Mouse (Mus musculus) neural tube, embryonic 15.5 days (tissue): ENCODE results near the gene Gm49416. TPM values are rescaled to one million over a fixed set of nuclear protein-coding genes. Genes with fewer than 3 reads are reported as not detected.

Source experiments
- ATAC-seq: fragments of 200-750 bp; cut with Nextera tagmentation; 2 replicates; pipeline ENCODE4 v1.8.0; 2017; ENCODE audit warnings: mild to moderate bottlenecking, moderate TSS enrichment, moderate library complexity; ENCODE audit not compliant: low FRiP score
- H3K27ac ChIP-seq: fragments of 300-500 bp; sonication (generic); replicated peaks from 2 replicates; pipeline ENCODE4 v1.5.1; 2015; ENCODE audit warnings: mild to moderate bottlenecking, inconsistent platforms
- H3K27me3 ChIP-seq: fragments of 300-500 bp; sonication (generic); replicated peaks from 2 replicates; pipeline ENCODE4 v1.6.1; 2015; ENCODE audit warnings: inconsistent platforms
- H3K36me3 ChIP-seq: fragments of 300-500 bp; sonication (generic); 2 replicates; pipeline ENCODE4 v1.6.1; 2015; ENCODE audit warnings: inconsistent platforms
- H3K4me1 ChIP-seq: fragments of 300-500 bp; sonication (generic); 2 replicates; pipeline ENCODE4 v1.6.1; 2015; ENCODE audit warnings: inconsistent platforms
- H3K4me2 ChIP-seq: fragments of 300-500 bp; sonication (generic); 2 replicates; pipeline ENCODE4 v1.6.1; 2015; ENCODE audit warnings: inconsistent platforms, mild to moderate bottlenecking, moderate library complexity
- H3K4me3 ChIP-seq: fragments of 300-500 bp; sonication (generic); replicated peaks from 2 replicates; pipeline ENCODE4 v1.5.1; 2015; ENCODE audit warnings: mild to moderate bottlenecking, inconsistent platforms
- H3K9ac ChIP-seq: fragments of 300-500 bp; sonication (generic); replicated peaks from 2 replicates; pipeline ENCODE4 v1.6.1; 2015; ENCODE audit warnings: mild to moderate bottlenecking, inconsistent platforms
- H3K9me3 ChIP-seq: fragments of 300-500 bp; sonication (generic); replicated peaks from 2 replicates; pipeline ENCODE4 v1.6.1; 2016; ENCODE audit warnings: inconsistent platforms
- WGBS: fragments of 180-500 bp; shearing (Covaris S2); methylation state at CpG from one replicate; pipeline ENCODE4 v1.1.7; 2015; ENCODE audit warnings: mixed read lengths; 5-methylcytosine and 5-hydroxymethylcytosine counted together
- polyA plus RNA-seq: library from polyadenylated mRNA; unstranded; fragments of >200 nt; fragmentation: Nextera tagmentation; extraction: Ambion mirVana; gene quantifications from 2 replicates; pipeline ENCODE4 v1.2.1, GENCODE M21; 2015

Gm49416 gene
- polyA plus RNA-seq, 1 experiment from 2014 or later, result 0.45 TPM

DNA sequence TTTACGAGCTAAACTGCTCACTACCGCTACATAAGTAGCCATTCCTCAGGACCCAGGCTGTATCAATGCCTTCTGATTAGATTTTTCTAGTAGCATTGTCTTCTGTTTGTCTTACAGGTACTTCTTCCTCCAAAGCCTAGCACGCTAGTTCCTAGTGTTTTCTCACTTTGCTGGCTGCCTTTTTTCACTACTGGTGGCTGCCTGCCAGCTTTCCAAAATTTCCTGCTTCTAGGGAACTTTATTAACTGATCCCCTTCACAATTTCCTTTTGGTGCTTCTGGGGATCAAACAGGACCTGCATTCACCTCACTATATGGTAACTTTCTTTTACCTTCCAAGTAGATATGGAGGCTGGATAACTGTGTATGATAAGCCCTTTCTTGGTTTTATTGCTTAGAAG lies 10.4 kb downstream of the Gm49416 start:
- Histone ChIP-seq H3K27ac (no peak overlapping the region), H3K9me3 (no peaks in the 10 kb centered on the region), H3K36me3 (peaks cover 33% of the 10 kb centered on the region), H3K9ac (peak overlapping the region; percentile 83), H3K4me1 (peaks cover 42% of the 10 kb centered on the region), H3K27me3 (no peaks in the 10 kb centered on the region), H3K4me3 (peak overlapping the region; percentile 64), H3K4me2 (peak overlapping the region; percentile 75)
- WGBS, result 55% methylated on average over 3 of the region's 3 CpGs
- ATAC-seq, result no peak

DNA sequence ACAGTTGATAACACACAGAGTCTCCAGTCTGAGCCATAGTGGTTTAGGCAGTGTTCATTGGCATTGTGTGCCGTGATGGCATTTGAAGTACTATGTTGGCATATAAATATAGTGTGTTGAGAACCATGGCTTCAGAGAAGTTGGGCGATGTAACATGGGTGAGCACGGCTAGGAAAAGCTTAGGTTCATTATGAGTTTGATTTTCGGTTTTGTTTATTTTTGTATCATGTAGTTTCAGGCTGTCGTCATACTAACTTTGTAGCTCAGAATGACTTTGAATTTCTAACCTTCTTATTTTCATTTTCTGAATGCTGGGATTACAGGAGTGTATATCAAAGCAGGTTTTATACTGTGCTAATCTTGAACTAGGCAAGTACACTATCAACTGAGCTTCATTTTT lies 14.7 kb downstream of the Gm49416 start:
- Histone ChIP-seq H3K36me3 (peaks cover 59% of the 10 kb centered on the region), H3K4me2 (no peak overlapping the region), H3K4me3 (no peak overlapping the region), H3K4me1 (peaks cover 20% of the 10 kb centered on the region), H3K27ac (no peak overlapping the region), H3K9me3 (no peaks in the 10 kb centered on the region), H3K9ac (no peak overlapping the region), H3K27me3 (no peaks in the 10 kb centered on the region)
- WGBS, result 94% methylated on average over 5 of the region's 5 CpGs
- ATAC-seq, result no peak

DNA sequence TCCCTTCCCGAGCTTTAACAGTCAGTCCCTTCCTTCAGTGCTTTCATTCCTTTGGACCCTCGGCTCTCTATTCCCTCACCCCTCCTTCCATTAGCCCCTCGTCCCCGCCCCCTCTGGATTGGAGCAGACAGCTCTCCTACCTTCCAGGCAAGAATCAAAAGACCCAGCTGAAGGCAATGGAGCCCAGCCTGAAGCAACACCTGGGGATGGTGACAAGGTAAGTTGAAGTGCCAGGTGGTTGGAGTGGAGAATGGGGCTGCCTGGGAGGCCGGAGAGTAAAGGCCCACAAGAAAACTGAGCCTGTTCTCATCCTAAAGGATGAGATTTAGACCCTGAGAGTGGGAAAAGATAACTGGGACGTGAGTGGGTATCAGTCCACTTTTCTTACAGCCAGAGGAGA lies 19.8 kb downstream of the Gm49416 start:
- no peaks in the 10 kb centered on the region for H3K9me3 ChIP-seq
- no peaks in the 10 kb centered on the region for H3K4me1 ChIP-seq
- H3K9ac ChIP-seq, result no peak overlapping the region
- no peak overlapping the region for H3K27ac ChIP-seq
- no peak overlapping the region for H3K4me2 ChIP-seq
- no peak overlapping the region for H3K4me3 ChIP-seq
- 89% methylated on average over 6 of the region's 6 CpGs for WGBS
- no peaks in the 10 kb centered on the region for H3K27me3 ChIP-seq
- peaks cover 94% of the 10 kb centered on the region for H3K36me3 ChIP-seq
- no peak for ATAC-seq

DNA sequence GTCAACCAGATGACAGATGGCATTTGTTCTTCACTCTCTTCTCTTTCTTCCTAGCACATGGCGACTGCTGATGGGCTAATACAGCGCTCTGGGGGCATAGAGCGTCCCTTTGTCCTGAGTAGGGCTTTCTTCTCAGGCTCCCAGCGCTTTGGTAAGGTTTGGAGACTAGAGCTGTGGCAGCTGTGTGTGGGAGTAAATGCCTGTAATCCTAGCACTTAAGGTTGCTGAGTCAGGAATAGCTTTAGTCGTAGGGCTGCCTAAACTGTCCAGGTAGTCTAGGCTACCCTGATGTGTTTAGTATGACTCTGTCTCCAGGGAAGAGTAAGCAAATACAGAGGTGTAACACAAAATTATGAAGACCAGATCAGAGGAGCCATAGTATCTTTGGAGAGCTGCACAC lies 23.1 kb downstream of the Gm49416 start:
- no peak overlapping the region for H3K4me2 ChIP-seq
- H3K27ac ChIP-seq, result no peak overlapping the region
- ATAC-seq, result no peak
- no peaks in the 10 kb centered on the region for H3K9me3 ChIP-seq
- WGBS, result 87% methylated on average over 5 of the region's 5 CpGs
- H3K4me3 ChIP-seq, result no peak overlapping the region
- H3K27me3 ChIP-seq, result no peaks in the 10 kb centered on the region
- peaks cover 99% of the 10 kb centered on the region for H3K36me3 ChIP-seq
- no peaks in the 10 kb centered on the region for H3K4me1 ChIP-seq
- no peak overlapping the region for H3K9ac ChIP-seq

DNA sequence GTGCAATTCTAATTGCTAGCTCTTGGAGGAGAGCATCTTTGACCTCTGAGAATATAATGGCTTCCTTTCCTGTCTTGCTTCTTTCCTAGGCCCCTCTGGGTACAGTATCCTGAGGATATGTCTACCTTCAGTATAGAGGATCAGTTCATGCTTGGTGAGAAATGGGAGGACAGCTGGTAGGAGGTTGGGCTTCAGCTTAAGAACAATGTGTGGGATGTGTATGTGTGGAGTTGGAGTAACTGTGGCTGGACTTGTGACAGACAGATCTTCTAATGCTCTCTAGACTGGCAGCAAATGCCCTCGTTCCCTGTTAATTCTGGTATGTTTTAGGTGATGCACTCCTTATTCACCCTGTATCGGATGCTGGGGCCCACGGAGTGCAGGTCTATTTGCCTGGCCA lies 25.5 kb downstream of the Gm49416 start:
- Histone ChIP-seq H3K27me3 (no peaks in the 10 kb centered on the region), H3K4me2 (no peak overlapping the region), H3K27ac (no peak overlapping the region), H3K9ac (no peak overlapping the region), H3K9me3 (no peaks in the 10 kb centered on the region), H3K4me3 (no peak overlapping the region), H3K4me1 (no peaks in the 10 kb centered on the region), H3K36me3 (peaks cover 75% of the 10 kb centered on the region)
- 98% methylated on average over 3 of the region's 3 CpGs for WGBS
- ATAC-seq, result no peak

DNA sequence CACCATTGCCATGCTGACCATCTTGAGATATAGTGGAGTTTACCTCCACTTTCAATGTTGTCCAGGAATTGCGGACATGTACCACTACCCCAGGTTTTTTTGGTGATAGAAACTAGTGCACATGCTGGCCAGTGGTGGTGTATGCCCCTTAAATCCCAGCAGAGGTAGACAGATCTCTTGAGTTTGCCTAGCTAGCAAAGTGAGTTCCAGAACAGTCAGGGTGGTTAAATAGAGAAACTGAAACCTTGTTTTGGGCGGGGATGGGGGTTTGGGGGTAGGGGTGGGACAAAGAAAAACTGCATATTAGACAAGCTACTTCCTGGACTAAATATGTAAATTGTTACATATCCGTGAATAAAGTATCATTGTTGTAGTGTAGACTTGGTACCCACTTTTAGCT lies 30.3 kb downstream of the Gm49416 start:
- Histone ChIP-seq H3K9ac (no peak overlapping the region), H3K4me1 (peaks cover 18% of the 10 kb centered on the region), H3K27me3 (no peaks in the 10 kb centered on the region), H3K9me3 (no peaks in the 10 kb centered on the region), H3K4me2 (no peak overlapping the region), H3K36me3 (peaks cover 37% of the 10 kb centered on the region), H3K4me3 (no peak overlapping the region), H3K27ac (no peak overlapping the region)
- no peak for ATAC-seq
- 90% methylated on average over 3 of the region's 3 CpGs for WGBS

DNA sequence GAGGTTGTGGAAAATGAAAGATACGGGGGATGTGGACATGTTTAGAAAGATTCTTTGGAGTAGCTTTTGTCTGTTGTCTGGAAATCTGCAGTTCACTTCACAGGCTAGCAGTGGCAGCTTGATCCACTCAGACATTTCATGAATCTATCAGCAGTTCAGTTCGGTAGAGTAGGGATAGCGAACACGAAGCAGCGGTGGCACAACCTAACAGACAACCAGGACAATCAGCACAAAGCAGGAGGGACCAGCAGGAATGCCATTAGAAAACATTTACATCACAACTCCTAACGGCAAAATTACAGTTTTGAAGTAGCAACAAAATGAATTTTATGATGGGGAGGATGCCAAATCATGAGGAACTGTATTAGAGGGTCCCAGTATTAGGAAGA lies 31.0 kb downstream of the Gm49416 start:
- 0 out of 2 replicates have a peak, but pooled peaks have one; percentile 2 for ATAC-seq
- Histone ChIP-seq H3K4me1 (peaks cover 18% of the 10 kb centered on the region), H3K27ac (peak overlapping the region; percentile 90), H3K36me3 (peaks cover 30% of the 10 kb centered on the region), H3K9me3 (no peaks in the 10 kb centered on the region), H3K9ac (peak overlapping the region; percentile 64), H3K4me2 (peak overlapping the region; percentile 67), H3K27me3 (no peaks in the 10 kb centered on the region), H3K4me3 (peak overlapping the region; percentile 66)
- WGBS, result 51% methylated on average over 6 of the region's 6 CpGs

DNA sequence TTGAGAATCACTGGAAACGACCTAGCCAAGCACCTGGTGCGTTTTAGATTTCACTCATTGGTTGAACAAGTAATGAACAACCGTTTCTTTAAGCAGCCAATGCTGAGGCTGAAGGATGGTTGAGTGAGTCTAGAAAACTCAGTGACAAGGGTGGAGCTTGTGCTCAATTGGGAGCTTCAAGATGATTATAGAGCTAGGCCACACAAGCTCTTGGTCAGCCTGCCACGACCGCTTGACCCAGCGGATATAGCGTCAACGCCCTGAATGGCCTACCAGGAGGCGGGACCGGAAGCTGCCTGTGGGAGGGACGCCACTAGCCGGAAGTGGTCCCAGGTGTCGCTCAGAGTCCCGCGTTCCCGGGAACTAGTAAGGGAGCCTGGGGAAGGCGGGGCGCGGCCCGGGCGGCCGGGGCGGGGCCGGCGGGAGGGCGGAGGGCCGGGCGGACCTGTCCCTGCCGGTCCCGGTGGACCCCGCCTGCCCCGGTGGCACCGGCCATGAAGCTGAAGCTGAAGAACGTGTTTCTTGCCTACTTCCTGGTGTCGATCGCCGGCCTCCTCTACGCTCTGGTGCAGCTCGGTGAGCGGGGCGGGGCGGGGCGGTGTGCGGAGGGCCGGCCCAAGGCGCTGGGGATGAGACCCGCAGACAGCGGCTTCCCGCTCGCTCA lies 31.5 kb downstream of the Gm49416 start, which contains the start of gene B3gat3:
B3gat3 (plus strand) TSS at position 302 of the 664 bp plus-strand sequence.
- no peaks in the 10 kb centered on the region for H3K9me3 ChIP-seq
- peak within 1 kb of the TSS; percentile 64 for H3K9ac ChIP-seq
- peak; percentile 97 for ATAC-seq
- H3K4me1 ChIP-seq, result peaks cover 18% of the 10 kb centered on the region
- peak within 1 kb of the TSS; percentile 90 for H3K27ac ChIP-seq
- H3K36me3 ChIP-seq, result peaks cover 25% of the 10 kb centered on the region
- H3K4me3 ChIP-seq, result peak within 1 kb of the TSS; percentile 66
- H3K27me3 ChIP-seq, result no peaks in the 10 kb centered on the region
- H3K4me2 ChIP-seq, result peak within 1 kb of the TSS; percentile 67
- WGBS, result 1% methylated on average over 50 of the region's 50 CpGs

DNA sequence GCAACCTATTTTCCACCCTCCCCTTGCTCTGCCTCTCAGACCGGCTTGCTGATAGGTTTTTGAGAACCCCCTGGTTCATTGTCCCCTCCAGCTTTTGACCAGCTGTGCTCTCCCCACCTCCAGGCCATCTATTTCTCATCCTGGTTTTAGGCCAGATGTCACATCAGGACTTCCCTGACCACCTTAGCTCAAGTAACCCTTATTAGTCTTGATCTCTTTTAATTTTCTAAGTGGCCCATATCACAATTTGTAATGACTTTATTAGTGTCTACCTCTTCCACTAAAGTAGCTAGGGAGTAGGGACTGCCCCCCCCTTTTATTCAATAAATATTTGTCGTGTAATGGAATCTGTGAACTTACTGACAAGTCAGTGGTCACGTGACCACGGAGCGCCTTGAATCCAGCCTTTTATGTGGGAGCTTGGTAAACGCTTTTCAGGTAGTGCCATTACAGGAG lies 32.1 kb downstream of the Gm49416 start:
- Histone ChIP-seq H3K4me3 (peak overlapping the region; percentile 66), H3K4me1 (peaks cover 18% of the 10 kb centered on the region), H3K36me3 (peaks cover 24% of the 10 kb centered on the region), H3K9me3 (no peaks in the 10 kb centered on the region), H3K9ac (peak overlapping the region; percentile 64), H3K4me2 (peak overlapping the region; percentile 67), H3K27me3 (no peaks in the 10 kb centered on the region), H3K27ac (peak overlapping the region; percentile 90)
- ATAC-seq, result 0 out of 2 replicates have a peak, but pooled peaks have one; percentile 17
- 1% methylated on average over 6 of the region's 6 CpGs for WGBS

DNA sequence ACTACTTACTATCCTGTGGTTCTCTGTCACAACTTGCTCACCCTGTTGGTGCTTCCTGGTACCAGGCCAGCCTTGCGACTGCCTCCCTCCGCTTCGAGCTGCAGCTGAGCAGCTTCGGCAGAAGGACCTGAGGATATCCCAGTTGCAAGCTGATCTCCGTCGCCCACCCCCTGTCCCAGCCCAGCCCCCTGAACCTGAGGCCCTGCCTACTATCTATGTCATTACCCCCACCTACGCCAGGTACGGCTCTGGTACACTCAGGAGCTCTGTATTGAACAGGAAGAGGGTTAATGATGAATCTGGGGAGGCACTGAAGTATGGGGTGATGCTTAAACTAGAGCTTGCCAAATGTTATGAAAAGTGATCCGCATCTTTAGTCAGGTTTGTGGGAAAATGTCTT lies 33.0 kb downstream of the Gm49416 start:
- Histone ChIP-seq H3K9ac (no peak overlapping the region), H3K4me3 (peak overlapping the region; percentile 66; the same call in 1 of the 2 replicates), H3K9me3 (no peaks in the 10 kb centered on the region), H3K27me3 (no peaks in the 10 kb centered on the region), H3K4me1 (peaks cover 18% of the 10 kb centered on the region), H3K27ac (no peak overlapping the region), H3K4me2 (peak overlapping the region; percentile 67), H3K36me3 (peaks cover 22% of the 10 kb centered on the region)
- WGBS, result 87% methylated on average over 9 of the region's 9 CpGs
- no peak for ATAC-seq

DNA sequence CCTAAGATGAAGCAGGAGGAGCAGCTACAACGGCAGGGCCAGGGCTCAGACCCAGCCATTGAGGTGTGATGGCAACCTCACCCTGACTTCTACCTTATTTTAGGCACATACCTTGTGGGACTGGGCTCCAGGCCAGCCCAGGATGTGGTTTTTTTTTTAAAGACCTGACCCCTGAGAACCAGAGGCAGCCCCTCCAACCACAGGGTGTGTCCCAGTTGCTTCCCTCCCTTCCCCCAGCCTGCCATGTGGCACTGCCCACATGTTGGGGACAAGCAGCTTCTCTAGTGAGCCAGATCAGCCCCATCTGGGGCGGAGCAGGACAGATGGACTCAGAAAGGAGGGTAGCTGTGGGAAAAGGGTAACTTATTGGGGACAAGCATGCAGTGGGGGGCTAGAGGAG lies 38.0 kb downstream of the Gm49416 start:
- 95% methylated on average over 2 of the region's 2 CpGs for WGBS
- Histone ChIP-seq H3K36me3 (peaks cover 31% of the 10 kb centered on the region), H3K27ac (no peak overlapping the region), H3K9me3 (no peaks in the 10 kb centered on the region), H3K27me3 (no peaks in the 10 kb centered on the region), H3K4me1 (peaks cover 26% of the 10 kb centered on the region), H3K9ac (no peak overlapping the region), H3K4me3 (no peak overlapping the region), H3K4me2 (no peak overlapping the region)
- no peak for ATAC-seq

DNA sequence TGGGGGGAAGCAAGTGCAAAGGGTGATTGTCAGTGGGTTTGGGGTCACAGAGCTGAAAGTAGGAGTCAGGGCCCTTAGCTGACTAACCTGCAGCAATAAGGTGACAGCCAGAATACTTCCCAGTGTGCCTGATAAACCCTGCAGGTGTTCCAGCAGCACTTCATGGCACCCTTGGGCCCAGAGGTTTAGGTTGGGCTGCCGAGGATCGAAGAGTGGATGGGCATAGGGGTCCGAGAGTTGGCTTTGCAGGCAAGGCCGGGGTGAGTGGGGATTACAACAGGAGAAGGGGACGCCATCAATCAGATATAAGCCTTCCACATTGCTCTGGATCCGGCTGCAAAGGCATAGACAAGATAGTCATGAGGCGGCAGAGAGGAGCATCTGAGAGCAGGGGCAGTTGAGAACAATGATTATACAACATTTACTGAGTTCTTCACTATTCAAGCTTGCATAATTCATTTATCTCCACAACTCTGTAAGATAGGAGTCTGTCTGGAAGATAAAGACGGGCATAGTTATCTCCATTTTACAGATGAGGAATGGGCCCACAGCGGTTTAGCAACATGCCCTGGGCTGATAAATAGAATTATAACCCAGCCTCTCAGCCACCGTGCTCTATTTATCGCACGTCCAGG lies 39.3 kb downstream of the Gm49416 start:
- no peak for ATAC-seq
- Histone ChIP-seq H3K9ac (0 out of 2 replicates have a peak overlapping the region, but pooled peaks have one; percentile 3), H3K27me3 (no peaks in the 10 kb centered on the region), H3K27ac (no peak overlapping the region), H3K9me3 (no peaks in the 10 kb centered on the region), H3K4me3 (no peak overlapping the region), H3K4me1 (peaks cover 24% of the 10 kb centered on the region), H3K4me2 (no peak overlapping the region), H3K36me3 (peaks cover 27% of the 10 kb centered on the region)
- 90% methylated on average over 12 of the region's 12 CpGs for WGBS
